Mouse (Mus musculus) fibroblast of lung, adult 2 months (primary cell): ENCODE results near the gene Hus1.

Experiments used
- DNase-seq: peaks from one replicate; pipeline ENCODE4 v3.0.0-alpha.2; 2011; ENCODE audit warnings: low read depth

The Hus1 gene

GRCm38 (mm10) chr11:9010853-9011339 is at the start of gene Hus1:
Gene Hus1, minus strand, starts transcription at chr11:9011191.
- DNase-seq: peak; percentile 55

- no peak for DNase-seq
Measured at GRCm38 (mm10) chr11:9060484-9060883, 49.5 kb upstream of the Hus1 start.

DNA sequence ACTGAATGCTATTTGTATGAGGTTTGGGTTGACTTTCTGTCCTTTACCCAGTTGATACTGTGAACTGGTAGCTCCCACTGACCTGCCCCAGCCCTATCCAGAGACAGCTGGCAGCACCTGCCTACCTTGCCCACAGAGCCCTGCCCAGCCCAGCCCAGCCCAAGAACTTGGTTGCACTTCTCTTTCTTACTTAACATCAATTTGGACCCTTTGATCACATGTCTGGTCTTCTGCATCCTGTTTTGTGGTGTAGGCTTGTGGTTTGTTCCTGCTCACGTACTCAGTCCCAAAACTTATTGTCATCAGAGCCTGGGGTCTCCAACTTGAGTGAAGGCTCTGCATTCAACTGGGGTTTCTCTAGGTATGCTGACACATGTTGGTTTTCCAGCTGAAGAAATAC is 49.0 kb upstream of the Hus1 start:
- DNase-seq: no peak

DNA sequence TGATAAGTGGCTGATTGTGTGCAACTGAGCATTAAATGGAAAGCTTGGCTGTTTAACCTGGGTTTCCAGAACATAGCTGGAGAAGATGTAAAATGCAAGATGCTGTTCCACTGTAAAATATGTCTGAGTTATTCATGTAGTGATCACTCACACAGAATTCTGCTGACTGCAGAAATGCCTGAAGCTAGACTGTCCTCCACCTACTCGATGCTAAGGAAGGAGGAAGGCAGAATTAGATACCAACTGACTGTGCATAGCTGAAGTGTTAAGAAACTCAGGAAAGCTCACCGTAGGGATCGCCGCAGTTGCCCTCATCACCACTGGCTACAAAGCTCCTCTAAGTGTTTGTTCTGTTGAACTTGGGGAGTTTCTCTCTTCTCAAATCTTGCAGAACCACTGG is 46.7 kb upstream of the Hus1 start:
- no peak for DNase-seq

GRCm38 (mm10) chr11:9056937-9057336 is 45.9 kb upstream of the Hus1 start:
- DNase-seq: no peak

- no peak for DNase-seq
Measured at GRCm38 (mm10) chr11:9051895-9052294, 40.9 kb upstream of the Hus1 start.

DNA sequence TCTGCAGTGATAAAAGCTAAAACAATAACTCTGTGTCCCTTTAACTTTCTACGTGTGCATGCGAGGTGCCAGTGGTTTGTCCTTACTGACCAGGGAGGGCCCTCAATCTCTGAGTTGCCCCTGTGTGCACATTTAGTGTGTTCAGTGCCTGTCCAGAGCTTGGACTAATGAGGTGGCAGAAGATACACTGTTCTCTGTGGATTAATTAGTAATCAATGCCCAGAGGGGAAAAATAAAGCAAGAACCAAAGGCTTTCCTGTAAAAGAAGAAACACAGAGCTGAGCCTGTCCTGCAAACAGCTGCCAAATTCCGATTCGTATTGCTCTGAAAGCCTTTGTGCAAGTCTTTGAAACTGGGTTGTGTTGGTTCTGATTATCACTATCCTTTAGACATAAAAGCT is 39.2 kb upstream of the Hus1 start:
- no peak for DNase-seq

- DNase-seq: no peak
Measured at GRCm38 (mm10) chr11:9048703-9049060, 37.7 kb upstream of the Hus1 start, which contains the start of gene Sun3. Gene Sun3, minus strand, starts transcription at chr11:9048991.

GRCm38 (mm10) chr11:9048011-9048702 is 37.2 kb upstream of the Hus1 start, which contains the start of gene Gm11992:
Gene Gm11992, plus strand, starts transcription at chr11:9048594.
- peak; percentile 65 for DNase-seq

DNA sequence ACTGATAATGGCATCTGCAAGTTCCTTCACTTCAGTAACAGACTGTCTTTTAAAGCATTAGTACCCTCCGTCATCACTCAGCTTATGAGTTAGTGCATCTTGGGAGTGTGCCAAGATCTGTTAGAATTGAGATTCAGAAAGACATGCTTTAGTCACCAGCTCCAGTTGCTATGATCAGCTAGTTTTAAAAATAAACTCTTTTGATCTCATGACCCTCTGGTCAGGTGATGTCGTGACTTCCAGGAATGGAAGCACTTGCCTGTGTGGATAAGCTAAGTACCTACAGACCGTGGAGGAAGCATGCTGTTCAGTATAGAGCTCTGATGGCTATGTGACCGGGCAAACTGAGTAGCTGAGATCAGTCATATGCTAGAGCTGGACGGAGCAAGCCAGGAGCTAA is 36.1 kb upstream of the Hus1 start:
- no peak for DNase-seq

DNA sequence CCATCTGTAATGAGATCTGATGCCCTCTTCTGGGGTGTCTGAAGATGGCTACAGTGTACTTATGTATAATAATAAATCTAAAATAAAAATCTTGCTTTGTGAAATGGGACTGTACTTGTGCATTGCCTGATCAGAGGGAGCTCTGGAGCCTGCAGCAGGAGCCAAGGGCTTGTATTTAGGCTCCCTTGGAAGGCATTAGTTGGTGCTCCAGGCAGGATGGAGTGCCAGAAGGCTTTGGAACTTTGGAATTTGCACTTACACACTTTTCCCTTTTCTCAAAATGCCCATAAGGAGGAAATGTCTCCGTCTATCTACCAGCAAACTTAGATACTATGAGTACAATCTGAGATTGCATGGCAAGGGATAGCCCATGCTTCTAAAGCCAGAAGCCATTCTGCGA is 35.6 kb upstream of the Hus1 start:
- DNase-seq: no peak

GRCm38 (mm10) chr11:9031530-9031929 is 20.5 kb upstream of the Hus1 start:
- DNase-seq: no peak

GRCm38 (mm10) chr11:9025211-9025610 is 14.2 kb upstream of the Hus1 start:
- no peak for DNase-seq

DNA sequence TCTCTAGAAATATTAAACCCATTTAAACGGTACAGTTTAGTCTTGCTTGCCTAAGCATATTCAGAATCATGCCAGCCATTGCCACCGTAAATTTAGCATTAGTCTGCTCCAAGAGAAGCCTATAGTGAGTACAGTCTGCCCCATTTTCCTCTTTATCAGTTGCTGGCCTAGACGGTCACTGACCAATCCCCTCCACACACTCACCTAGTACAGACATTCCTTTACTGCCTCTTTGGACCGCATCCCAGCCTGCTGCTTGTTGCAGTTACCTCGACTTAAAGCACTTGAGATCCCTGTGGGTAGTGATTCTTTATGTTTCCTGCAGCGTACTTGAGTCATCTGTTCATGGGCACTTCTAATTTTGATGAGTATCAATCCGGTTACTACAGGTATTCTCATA is 13.8 kb upstream of the Hus1 start:
- DNase-seq: no peak

DNA sequence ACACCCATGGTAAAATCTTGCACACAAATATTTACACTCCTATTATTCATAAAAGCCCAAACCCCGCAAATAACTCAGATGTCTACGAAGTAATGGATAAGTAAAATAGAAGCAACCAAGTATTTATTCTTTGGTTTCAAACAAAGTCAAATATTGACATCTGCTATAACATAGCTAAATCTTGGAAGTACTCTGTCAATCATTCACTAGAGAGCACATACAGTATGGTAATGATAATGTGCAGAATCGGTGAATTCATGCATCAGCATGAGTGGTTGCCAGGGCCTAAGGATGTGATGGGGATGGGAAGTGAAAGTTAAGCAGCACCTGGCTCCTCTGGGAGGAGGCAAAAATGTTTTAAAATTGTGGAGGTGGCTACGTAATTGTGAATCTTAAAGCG is 9.2 kb upstream of the Hus1 start:
- DNase-seq: no peak

GRCm38 (mm10) chr11:9018491-9019267 is 7.7 kb upstream of the Hus1 start:
- DNase-seq: no peak

DNA sequence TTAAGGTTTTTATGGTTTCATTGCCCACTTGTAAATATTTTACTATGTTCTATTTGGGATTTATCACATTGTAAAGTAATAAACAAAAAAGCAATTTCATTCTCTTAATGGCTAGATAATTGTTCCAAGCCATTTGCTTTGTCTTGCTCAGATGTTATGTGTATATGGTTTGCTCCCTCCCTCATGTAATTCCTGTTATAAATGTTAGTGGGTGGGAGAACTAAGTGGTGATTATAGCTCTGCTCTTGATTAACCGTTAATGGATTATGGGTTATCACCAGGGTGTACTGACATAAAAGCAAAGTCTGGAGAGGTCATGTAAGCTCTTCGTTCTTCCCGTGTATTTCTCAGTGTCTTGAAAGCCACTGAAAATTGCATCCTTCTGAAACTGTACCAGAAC is 3.7 kb upstream of the Hus1 start:
- DNase-seq: no peak

GRCm38 (mm10) chr11:9011348-9011747 is 357 bp upstream of the Hus1 start:
- DNase-seq: no peak

DNA sequence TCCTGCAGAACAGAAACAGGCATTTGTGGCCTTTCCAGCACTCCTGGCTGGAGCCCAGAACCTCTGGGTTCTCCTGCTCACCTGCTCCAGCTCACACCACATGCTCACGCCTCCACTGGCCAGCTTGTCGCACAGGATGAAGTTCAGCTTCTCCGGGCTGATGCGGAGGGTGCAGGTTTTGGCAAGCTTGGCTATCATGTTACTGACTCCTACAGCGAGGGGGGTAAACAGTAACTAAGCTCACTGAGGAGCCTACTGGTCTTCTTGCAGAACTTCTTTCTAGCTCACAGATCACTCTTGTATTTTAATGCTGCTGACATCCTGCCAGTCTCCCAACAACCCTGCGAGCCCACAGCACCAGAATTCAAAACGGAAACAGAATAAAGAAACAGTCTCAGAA is 575 bp downstream of the Hus1 start:
- peak; percentile 23 for DNase-seq

GRCm38 (mm10) chr11:9008761-9009160 is 2.2 kb downstream of the Hus1 start:
- no peak for DNase-seq

DNA sequence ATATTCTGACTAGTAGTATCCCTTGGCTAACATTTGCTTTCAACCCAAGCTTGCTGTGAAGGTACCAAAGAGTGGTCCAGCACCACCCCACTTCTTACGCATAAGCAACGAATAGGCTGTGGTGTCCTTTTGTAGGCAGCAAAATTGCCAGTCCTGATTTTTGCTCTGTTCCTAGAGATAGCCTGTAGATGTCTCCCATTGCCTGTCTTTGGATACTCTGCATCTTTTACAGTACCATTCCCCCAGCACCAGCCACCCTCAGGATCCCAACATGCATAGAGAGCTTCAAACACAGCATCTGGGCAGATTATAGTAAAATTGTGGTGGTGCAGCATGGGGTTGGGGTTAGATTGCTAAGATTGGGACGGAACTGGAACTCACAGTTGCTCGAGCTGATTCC is 22.9 kb downstream of the Hus1 start:
- no peak for DNase-seq

DNA sequence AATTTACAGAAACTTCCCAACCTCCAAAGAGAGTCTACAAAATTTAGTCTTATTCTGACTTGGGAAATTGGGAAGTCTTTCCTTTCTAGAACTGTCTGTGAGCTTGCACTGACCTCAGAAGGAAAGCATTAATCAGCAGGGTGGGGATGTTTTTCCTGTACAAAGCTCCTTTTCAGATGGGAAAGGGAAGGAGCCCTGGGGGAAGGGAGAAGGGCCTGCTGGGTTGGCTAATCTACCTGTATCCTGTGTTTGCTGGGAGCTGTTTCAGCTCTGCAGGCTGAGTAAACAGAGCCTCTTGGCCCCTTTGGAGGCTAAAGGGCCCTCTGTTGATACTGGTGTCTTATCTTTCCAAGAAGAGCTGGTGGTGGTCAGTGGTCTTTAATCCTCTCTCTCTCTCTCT is 24.9 kb downstream of the Hus1 start:
- peak; percentile 28 for DNase-seq

- DNase-seq: no peak
Measured at GRCm38 (mm10) chr11:8983237-8983861, 27.6 kb downstream of the Hus1 start.
